Comparison of ENCODE assay signal across 8 mouse cellular contexts in genomic region chr7:70279927-70280642, GRCm38 (mm10).
DNase-seq lines count a peak whose midpoint lies in the region; ATAC-seq and TF ChIP-seq lines count a peak whose summit lies in the region.

No protein-coding gene starts in this region.

- H3K27me3 ChIP-seq in lung, postnatal 0 days (replicated peaks; ENCODE audit: insufficient read depth, low read length) = peaks cover 44% of the 10 kb centered on the region
- H3K27me3 ChIP-seq in forebrain, embryonic 15.5 days = peaks cover 76% of the 10 kb centered on the region
- peaks cover 84% of the 10 kb centered on the region for H3K27me3 ChIP-seq in limb, embryonic 13.5 days
- peaks cover 47% of the 10 kb centered on the region for H3K27me3 ChIP-seq in stomach, embryonic 16.5 days (ENCODE audit: control insufficient read depth, insufficient read depth, low read length)

- no peak overlapping the region for H3K27ac ChIP-seq in lung, postnatal 0 days (ENCODE audit: low read length)
- no peak overlapping the region for H3K27ac ChIP-seq in forebrain, embryonic 15.5 days (replicated peaks)
- no peak overlapping the region for H3K27ac ChIP-seq in limb, embryonic 13.5 days
- no peak overlapping the region for H3K27ac ChIP-seq in stomach, embryonic 16.5 days (ENCODE audit: low read length)

- WGBS in lung, postnatal 0 days = 2% methylated on average over 31 of the region's 31 CpGs
- 2% methylated on average over 31 of the region's 31 CpGs for WGBS in forebrain, embryonic 15.5 days
- WGBS in limb, embryonic 13.5 days = under 1% methylated on average over 31 of the region's 31 CpGs
- WGBS in stomach, embryonic 16.5 days = 2% methylated on average over 31 of the region's 31 CpGs

- H3K4me1 ChIP-seq in lung, postnatal 0 days (ENCODE audit: insufficient read depth, low read depth, low read length) = peaks cover 5% of the 10 kb centered on the region; the same call in 1 of the 2 replicates
- peaks cover 16% of the 10 kb centered on the region for H3K4me1 ChIP-seq in forebrain, embryonic 15.5 days
- peaks cover 19% of the 10 kb centered on the region for H3K4me1 ChIP-seq in limb, embryonic 13.5 days
- peaks cover 5% of the 10 kb centered on the region; the same call in 1 of the 2 replicates for H3K4me1 ChIP-seq in stomach, embryonic 16.5 days (ENCODE audit: control insufficient read depth, insufficient read depth, low read length)

- no peaks in the 10 kb centered on the region for H3K36me3 ChIP-seq in lung, postnatal 0 days (ENCODE audit: insufficient read depth, low read length)
- H3K36me3 ChIP-seq in forebrain, embryonic 15.5 days = no peaks in the 10 kb centered on the region
- no peaks in the 10 kb centered on the region for H3K36me3 ChIP-seq in limb, embryonic 13.5 days
- no peaks in the 10 kb centered on the region for H3K36me3 ChIP-seq in stomach, embryonic 16.5 days (ENCODE audit: control insufficient read depth, insufficient read depth, low read length)

- TF ChIP-seq EP300 in lung, postnatal 0 days (IDR thresholded peaks at IDR 0.05) = no peak

- no peak for DNase-seq in lung, postnatal 0 days (ENCODE audit: low spot score)
- DNase-seq in lung, adult 18-20 months = no peak
- no peak for DNase-seq in left cerebral cortex, adult 18-20 months (ENCODE audit: low spot score in 2 of 2)
- DNase-seq in cerebellum, postnatal 4 days (ENCODE audit: low spot score in 2 of 2) = no peak
- DNase-seq in cerebellum, adult 11-12 months = no peak

- no peaks in the 10 kb centered on the region for H3K9me3 ChIP-seq in lung, postnatal 0 days (ENCODE audit: low read length)
- no peaks in the 10 kb centered on the region for H3K9me3 ChIP-seq in forebrain, embryonic 15.5 days
- no peaks in the 10 kb centered on the region for H3K9me3 ChIP-seq in limb, embryonic 13.5 days
- H3K9me3 ChIP-seq in stomach, embryonic 16.5 days (replicated peaks; ENCODE audit: control insufficient read depth, low read length) = no peaks in the 10 kb centered on the region

- H3K4me3 ChIP-seq in lung, postnatal 0 days (ENCODE audit: low read depth, low read length) = peak overlapping the region; percentile 37
- H3K4me3 ChIP-seq in forebrain, embryonic 15.5 days = peak overlapping the region; percentile 19; the same call in 1 of the 2 replicates
- peak overlapping the region; percentile 35 for H3K4me3 ChIP-seq in limb, embryonic 13.5 days
- peak overlapping the region; percentile 41 for H3K4me3 ChIP-seq in stomach, embryonic 16.5 days (replicated peaks; ENCODE audit: low read length)

- H3K9ac ChIP-seq in lung, postnatal 0 days (replicated peaks; ENCODE audit: low read depth) = no peak overlapping the region
- H3K9ac ChIP-seq in forebrain, embryonic 15.5 days (replicated peaks) = no peak overlapping the region
- 0 out of 2 replicates have a peak overlapping the region, but pooled peaks have one; percentile 19 for H3K9ac ChIP-seq in limb, embryonic 13.5 days
- H3K9ac ChIP-seq in stomach, embryonic 16.5 days (ENCODE audit: low read length) = peak overlapping the region; percentile 19; the same call in 1 of the 2 replicates

- H3K4me2 ChIP-seq in lung, postnatal 0 days (replicated peaks; ENCODE audit: low read depth, low read length) = peak overlapping the region; percentile 61
- peak overlapping the region; percentile 24 for H3K4me2 ChIP-seq in forebrain, embryonic 15.5 days (replicated peaks)
- peak overlapping the region; percentile 60 for H3K4me2 ChIP-seq in limb, embryonic 13.5 days (replicated peaks)
- H3K4me2 ChIP-seq in stomach, embryonic 16.5 days (ENCODE audit: low read depth, low read length) = peak overlapping the region; percentile 63

- no peak; the same call in 1 of the 2 replicates for ATAC-seq in lung, postnatal 0 days
- ATAC-seq in forebrain, embryonic 15.5 days (replicated peaks) = no peak
- ATAC-seq in limb, embryonic 13.5 days (ENCODE audit: low FRiP score, low read depth) = no peak
- no peak for ATAC-seq in stomach, embryonic 16.5 days (ENCODE audit: insufficient read depth, low FRiP score)

- no peak for TF ChIP-seq CTCF in lung, postnatal 0 days (IDR thresholded peaks at IDR 0.05)

Comparison
In these comparisons a context has a peak if more than half of its experiments do, and no peak if none do; other contexts are left out.
1. H3K9ac ChIP-seq: peak in limb, embryonic 13.5 days (single experiment) and stomach, embryonic 16.5 days (single experiment); none in lung, postnatal 0 days (single experiment) and forebrain, embryonic 15.5 days (single experiment).
2. Peak in every context shown above with its lines, with median percentiles within 50 percentile points of each other: H3K4me2 ChIP-seq and H3K4me3 ChIP-seq.